Mouse (Mus musculus) cortical plate, adult 2 months (tissue): Measurements from ENCODE around the gene Traf5. TPM values are rescaled to one million over a fixed set of nuclear protein-coding genes. Genes with fewer than 3 reads are reported as not detected.
A peak's percentile ranks its signal among the peaks of the same experiment; 100 is the strongest.

Experiments
- H3K27ac ChIP-seq: fragments of 200-500 bp; 2 replicates; pipeline ENCODE4 v1.5.1; 2012; ENCODE audit warnings: low read length, control low read depth, inconsistent platforms; ENCODE audit not compliant: insufficient read depth
- H3K4me1 ChIP-seq: fragments of 200-500 bp; 2 replicates; pipeline ENCODE4 v1.6.1; 2011; ENCODE audit warnings: low read length; ENCODE audit not compliant: control insufficient read depth, insufficient read depth
- H3K4me3 ChIP-seq: fragments of 200-500 bp; 2 replicates; pipeline ENCODE4 v1.5.1; 2011; ENCODE audit warnings: mild to moderate bottlenecking, low read length, control low read depth; ENCODE audit not compliant: insufficient read depth
- CTCF ChIP-seq: fragments of 200-500 bp; IDR thresholded peaks from 2 replicates; pipeline ENCODE4 v1.5.1; 2011; ENCODE audit warnings: mild to moderate bottlenecking, control low read depth, low read length; ENCODE audit not compliant: insufficient read depth; ENCODE audit errors: extremely low read depth
- POLR2A ChIP-seq: fragments of 200-500 bp; IDR thresholded peaks from 2 replicates; pipeline ENCODE4 v1.6.1; 2011; ENCODE audit warnings: mild to moderate bottlenecking, low read length, control low read depth; ENCODE audit not compliant: insufficient read depth; ENCODE audit errors: extremely low read depth
- polyA plus RNA-seq: library from polyadenylated mRNA; depleted of rRNA; stranded (reverse); fragments of >200 nt; gene quantifications from 2 replicates; pipeline ENCODE4 v1.2.3, GENCODE M21; 2012

The Traf5 gene
- polyA plus RNA-seq, 1 experiment, result 9.5 TPM

- H3K27ac ChIP-seq, result no peak overlapping the region
- H3K4me1 ChIP-seq, result no peaks in the 10 kb centered on the region
- no peak for TF ChIP-seq POLR2A
- TF ChIP-seq CTCF, result no peak
- no peak overlapping the region for H3K4me3 ChIP-seq
Measured at GRCm38 (mm10) chr1:191996621-191997185, 95.7 kb downstream of the Traf5 start.

- Histone ChIP-seq H3K4me3 (no peak overlapping the region), H3K4me1 (no peaks in the 10 kb centered on the region), H3K27ac (no peak overlapping the region)
- TF ChIP-seq CTCF (no peak), POLR2A (no peak)
Measured at GRCm38 (mm10) chr1:191995916-191996315, 96.4 kb downstream of the Traf5 start.

- no peaks in the 10 kb centered on the region for H3K4me1 ChIP-seq
- TF ChIP-seq POLR2A (no peak), CTCF (peak; percentile 41; the same call in 1 of the 2 replicates)
- no peak overlapping the region for H3K27ac ChIP-seq
- H3K4me3 ChIP-seq, result no peak overlapping the region
Measured at GRCm38 (mm10) chr1:191995488-191995887, 96.9 kb downstream of the Traf5 start.

GRCm38 (mm10) chr1:191994476-191994875, 97.9 kb downstream of the Traf5 start:
- TF ChIP-seq CTCF (no peak), POLR2A (no peak)
- H3K4me1 ChIP-seq, result no peaks in the 10 kb centered on the region

GRCm38 (mm10) chr1:191992040-191992780, 100.1 kb downstream of the Traf5 start:
- Histone ChIP-seq H3K4me1 (no peaks in the 10 kb centered on the region), H3K27ac (peak overlapping the region; percentile 39), H3K4me3 (no peak overlapping the region)
- no peak for TF ChIP-seq CTCF
- TF ChIP-seq POLR2A, result no peak

More at GRCm38 (mm10) chr1:191994476-191994875, 97.9 kb downstream of the Traf5 start:
- H3K4me3 ChIP-seq, result no peak overlapping the region
- no peak overlapping the region for H3K27ac ChIP-seq

- no peaks in the 10 kb centered on the region for H3K4me1 ChIP-seq
- peak; percentile 91 for TF ChIP-seq POLR2A
- no peak for TF ChIP-seq CTCF
Measured at GRCm38 (mm10) chr1:191989994-191990393, 102.4 kb downstream of the Traf5 start.

GRCm38 (mm10) chr1:191989060-191989459, 103.3 kb downstream of the Traf5 start:
- Histone ChIP-seq H3K4me3 (no peak overlapping the region), H3K4me1 (no peaks in the 10 kb centered on the region), H3K27ac (no peak overlapping the region)
- TF ChIP-seq POLR2A (no peak), CTCF (no peak)

More at GRCm38 (mm10) chr1:191989994-191990393, 102.4 kb downstream of the Traf5 start:
- Histone ChIP-seq H3K27ac (peak overlapping the region; percentile 31), H3K4me3 (peak overlapping the region; percentile 60)

- TF ChIP-seq CTCF (no peak), POLR2A (no peak)
- no peaks in the 10 kb centered on the region for H3K4me1 ChIP-seq
- H3K4me3 ChIP-seq, result no peak overlapping the region
- no peak overlapping the region for H3K27ac ChIP-seq
Measured at GRCm38 (mm10) chr1:191988646-191989045, 103.7 kb downstream of the Traf5 start.

GRCm38 (mm10) chr1:191987481-191987769, 104.9 kb downstream of the Traf5 start:
- H3K4me3 ChIP-seq, result no peak overlapping the region
- H3K4me1 ChIP-seq, result no peaks in the 10 kb centered on the region
- TF ChIP-seq CTCF, result no peak
- no peak for TF ChIP-seq POLR2A
- H3K27ac ChIP-seq, result no peak overlapping the region
